Mouse (Mus musculus) kidney, postnatal 4 days (tissue): ENCODE results near the gene Serping1.
"Not testable (repeated sequence)": the region's sequence is repeated elsewhere in the genome, so short reads cannot be mapped to it uniquely, and the experiment has no call there.

Experiments used
- DNase-seq, 2 experiments: peaks; one replicate each; pipeline ENCODE4 v3.0.0; 2021; ENCODE audit warnings: mixed read lengths in 2 of 2

Serping1 gene

DNA sequence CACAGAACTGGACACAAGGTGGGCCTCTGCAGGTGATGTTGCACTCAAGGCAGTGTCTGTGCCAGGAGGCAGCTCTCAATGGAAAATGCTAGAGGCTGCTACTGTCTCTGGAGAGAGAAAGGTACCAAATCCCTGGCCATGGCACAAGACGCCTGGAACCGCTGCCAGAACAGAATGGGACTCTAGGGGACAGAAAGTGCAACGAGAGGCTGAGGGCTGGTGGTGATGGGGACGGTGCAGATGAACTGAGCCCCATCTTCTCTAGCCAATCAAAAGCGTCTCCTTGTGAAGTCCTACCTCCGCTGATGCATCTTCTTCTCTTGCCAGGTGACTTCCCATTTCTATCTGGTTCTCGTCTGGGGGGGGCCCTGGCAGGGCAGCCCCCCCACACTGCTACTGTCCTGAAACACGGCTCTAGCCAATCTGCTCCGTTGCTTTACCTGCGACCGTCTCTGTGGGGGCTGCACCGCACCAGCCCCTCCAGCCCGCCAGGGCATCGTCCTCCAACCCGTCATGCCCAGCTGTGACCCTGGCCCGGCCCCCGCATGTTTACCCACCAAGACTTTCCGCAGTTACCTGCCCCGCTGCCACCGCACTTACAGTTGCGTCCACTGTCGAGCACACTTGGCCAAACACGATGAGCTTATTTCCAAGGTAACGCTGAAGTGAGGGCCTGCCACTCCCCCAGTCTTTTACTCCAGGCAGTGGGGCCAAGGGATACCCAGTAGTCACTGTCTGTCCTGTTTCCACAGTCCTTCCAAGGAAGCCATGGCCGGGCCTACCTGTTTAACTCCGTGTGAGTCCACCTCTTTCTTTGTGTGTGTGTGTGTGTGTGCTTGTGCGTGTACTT is 38.7 kb downstream of the Serping1 start:
- peak; percentile 36 to 55 for DNase-seq

DNA sequence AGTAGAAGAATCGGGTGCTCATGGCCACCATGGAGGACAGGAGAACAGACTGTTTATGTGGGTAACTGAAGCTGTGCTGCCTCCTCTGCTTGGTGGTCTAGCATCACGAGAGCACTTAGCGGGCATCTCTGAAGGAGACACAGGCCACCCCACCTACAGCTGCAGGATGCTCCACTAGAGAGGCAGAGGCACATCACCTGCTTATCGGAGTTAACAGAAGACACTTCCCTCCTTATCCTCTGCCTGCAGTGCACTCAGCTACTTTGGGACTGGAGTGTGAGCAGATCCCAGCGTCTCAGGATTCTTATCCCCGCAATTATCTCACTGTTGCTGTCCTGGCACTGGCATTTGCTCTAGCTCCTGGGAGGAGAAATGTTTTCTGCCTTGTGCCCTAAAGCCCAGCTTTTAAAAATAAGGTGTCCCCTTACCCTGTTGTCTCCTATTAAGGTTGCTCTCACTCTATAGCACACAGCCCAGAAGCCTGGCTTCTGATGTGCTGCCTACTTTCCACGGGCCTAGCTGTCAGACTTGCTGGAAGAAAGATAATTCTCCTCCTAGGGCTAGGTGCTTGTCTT is 39.8 kb downstream of the Serping1 start:
- DNase-seq, result peak in 1 of 2 experiments; percentile 10

DNA sequence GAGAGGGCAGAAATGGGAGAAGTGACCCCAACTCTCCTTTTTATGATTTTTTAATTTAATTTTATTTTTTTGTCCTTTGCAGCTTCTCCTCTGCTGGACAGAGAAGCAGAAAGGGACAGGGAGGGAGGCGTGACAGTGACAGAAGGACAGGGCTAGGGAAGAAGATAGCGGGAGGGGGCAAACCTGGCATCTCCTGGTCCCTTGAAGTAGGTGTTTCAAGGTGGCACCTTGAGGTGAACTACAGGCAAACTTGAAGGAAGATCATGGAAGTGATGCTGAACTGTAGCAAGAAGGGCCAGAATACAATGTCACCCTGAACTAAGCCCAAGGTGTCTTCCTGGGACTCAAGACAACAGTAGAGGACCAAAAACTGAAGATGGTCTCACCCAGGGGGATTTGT is 40.3 kb downstream of the Serping1 start:
- DNase-seq, result no peak

DNA sequence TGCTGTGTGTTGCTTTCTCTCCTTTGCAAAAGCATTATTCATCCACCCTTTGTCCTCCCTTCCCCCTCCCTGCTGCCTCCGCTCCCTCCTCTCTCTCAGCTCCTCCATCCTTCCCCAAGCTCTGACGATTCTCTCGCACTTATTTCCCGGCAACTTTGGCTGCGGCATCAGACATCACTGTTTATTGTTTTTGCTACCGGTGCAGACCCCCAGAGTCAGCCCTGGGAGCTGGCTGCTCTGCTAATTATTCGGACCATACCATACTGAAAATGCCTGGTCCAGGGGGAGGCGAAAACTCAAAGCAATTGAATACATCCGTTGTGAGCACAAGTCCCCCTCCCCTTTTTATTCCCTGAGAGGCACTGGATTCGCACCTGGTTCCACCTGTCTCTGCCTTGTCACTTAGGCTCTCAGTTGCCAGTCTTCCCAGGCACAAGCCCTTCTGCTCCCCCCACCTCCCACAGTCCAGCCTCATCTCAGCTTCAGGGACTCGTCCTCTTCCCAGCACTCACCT is 40.8 kb downstream of the Serping1 start:
- DNase-seq, result peak; percentile 34 to 48

DNA sequence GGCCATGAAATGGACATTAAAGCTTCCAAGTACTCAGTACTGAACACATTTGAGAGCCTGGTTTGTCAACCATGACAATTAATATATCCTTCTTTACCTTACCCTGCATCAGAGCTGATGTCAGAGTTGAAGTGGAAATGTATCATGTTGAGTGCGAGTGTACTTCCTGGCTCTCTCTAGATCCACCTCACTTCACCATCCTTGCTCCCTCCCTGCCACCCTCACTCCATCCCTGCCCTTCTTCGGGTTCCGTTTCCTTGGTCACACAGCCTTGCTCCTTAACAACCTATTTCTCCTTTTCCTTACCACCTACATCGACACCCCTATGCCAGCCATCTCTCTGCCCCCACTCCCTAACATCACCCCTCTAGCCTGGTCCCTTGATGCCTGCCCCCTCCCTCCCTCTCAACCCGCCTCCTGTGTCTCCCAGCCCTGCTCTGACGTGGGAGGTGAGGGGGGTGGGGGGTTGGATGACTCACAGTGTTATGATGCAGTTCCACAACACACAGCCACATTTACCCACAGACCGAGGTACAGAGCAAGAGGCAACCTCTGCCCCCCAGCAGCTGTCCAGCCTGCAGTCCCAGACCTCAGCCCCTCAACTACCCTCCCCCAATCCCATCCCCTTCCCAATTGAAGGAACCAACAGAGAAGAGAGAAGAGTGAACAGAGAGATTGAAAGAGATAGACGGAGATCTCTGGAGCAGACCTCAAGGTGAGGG is 41.5 kb downstream of the Serping1 start, which contains the start of gene Ypel4:
Gene Ypel4 (plus strand): TSS at position 480 of the 722 bp plus-strand sequence.
- DNase-seq, result peak; percentile 65 to 70

DNA sequence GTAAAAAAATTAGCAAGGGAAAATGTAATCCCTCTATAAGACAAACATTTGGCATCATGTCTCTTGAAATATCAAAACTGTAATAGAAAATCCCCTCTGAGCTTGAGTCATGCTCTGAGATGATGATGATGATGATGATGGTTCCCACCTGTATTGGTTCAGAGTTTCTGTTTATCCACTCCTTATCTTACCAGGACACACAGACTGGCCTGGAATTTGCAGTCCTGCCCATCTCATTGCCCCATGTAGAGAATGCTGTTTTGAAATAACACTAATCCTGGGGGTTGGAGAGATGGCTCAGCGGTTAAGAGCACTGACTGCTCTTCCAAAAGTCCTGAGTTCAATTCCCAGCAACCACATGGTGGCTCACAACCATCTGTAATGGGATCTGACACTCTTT is 42.9 kb downstream of the Serping1 start:
- DNase-seq, result no peak

DNA sequence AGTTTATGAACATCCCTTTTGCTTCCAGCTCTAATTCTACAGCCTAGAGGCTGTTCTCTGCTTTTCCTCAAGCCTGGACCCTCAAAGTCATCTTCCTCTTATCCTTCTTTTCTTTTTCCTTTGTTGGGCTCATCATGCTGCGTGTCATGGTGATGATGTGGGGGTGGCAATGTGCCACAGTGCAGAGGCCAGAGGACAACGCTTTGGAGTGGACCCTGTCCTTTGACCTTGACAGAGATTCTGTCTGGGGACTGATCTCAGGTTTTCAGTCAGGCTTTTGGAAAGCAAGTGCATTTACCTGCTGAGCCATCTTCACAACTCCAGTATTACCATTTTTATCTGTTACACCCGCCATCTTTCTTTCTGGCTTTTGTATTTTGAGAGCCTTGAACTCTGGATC is 44.0 kb downstream of the Serping1 start:
- DNase-seq, result no peak

DNA sequence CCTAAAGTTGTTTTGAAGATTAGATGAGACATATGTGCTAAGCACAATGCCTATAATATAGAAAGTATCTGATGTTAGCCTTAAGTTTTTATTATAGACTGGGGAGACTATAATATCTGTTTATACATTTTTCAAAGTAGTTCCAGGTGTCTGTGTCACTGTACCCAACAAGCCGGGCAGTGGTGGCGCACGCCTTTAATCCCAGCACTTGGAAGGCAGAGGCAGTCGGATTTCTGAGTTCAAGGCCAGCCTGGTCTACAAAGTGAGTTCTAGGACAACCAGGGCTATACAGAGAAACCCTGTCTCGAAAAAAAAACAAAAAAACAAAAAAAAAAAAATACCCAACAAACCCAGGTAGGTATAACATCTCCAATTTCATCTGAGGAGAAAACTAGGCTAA is 47.1 kb downstream of the Serping1 start:
- DNase-seq, result not testable (repeated sequence)

DNA sequence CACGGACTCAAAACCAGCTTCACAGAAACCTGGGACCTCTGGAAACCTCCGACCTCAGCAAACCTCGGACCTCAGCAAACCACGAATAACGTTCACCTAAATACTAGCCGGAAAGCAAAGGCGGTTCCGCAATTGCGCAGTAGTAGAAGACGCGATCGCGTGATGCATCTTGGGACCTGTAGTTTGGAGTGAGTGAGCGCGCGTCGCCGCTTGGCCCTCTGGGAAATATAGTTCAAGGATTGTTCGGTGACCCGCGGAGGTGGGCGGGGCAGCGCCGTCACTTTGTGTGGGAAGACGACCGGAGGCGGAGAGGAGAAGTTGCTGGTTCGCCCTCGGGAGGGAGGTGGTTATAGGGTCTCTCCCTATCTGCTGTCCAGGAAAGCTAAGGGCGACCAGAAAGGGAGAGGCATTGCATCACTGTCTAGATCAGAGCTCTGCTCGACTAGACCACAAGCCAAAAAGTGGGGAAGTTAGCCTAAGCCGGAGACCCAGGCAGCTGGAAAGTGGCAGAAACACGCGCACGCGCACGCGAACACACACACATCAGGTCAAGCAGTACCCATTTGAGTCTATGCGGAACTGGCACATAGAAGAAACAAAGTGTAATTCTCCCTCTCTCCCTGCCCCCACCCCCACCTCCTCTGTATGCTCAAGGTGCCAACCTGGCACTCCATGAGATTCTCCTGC is 47.9 kb downstream of the Serping1 start, which contains the start of gene Clp1:
Gene Clp1 (minus strand): TSS at position 179 of the 687 bp plus-strand sequence.
- peak; percentile 96 to 98 for DNase-seq

DNA sequence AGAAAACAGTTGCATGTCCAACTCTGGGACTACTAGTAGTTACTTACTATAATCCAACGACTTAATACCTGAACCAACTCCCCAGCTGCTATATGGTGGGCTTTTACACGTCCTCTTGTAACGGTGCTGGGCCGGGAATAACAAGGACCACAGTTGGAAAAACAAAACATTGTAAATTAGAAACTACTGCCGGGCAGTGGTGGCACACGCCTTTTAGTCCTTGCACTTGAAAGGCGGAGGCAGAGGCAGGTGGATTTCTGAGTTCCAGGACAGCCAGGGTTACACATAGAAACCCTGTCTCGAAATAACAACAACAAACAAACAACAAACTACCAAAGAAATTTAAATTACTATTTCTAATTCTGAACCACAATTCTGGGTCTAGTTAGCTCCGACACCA is 48.5 kb downstream of the Serping1 start:
- no peak for DNase-seq

DNA sequence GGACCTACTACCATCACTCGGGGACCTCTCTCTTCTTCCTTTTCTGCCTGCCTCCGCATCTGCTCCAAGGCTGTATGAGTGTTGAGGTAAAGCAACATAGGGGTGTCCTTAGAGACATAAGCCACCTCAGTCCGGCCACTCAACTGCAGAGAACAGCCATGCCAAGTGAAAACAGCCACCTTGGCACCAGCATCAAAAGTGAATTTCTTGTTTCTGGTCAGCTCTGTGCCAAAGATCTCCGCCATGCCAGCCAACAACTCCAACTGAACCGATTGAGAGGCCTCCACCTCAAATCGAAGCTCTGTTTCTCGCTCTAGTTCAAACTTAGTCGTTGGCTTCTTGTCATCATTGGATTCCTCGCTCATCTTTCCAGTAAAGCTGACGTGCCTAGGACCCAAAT is 49.5 kb downstream of the Serping1 start:
- DNase-seq, result no peak

DNA sequence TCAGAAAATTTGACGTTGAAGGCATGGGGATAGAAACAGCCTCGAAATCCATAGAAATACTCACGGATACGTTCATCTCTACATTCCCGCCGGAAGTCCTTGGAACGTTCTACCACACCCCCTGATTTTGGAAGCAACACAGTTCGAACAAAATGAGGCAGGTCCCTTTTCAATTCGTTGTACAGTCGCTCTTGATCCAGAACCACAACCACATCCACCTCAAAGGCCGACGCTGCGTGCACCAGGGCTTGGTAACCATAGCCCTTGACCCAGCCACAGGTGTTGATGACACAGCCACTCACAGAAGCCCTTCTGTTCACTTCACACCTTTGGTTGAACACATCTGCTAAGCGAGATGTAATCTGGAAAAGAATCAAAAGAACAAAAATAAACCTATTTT is 51.4 kb downstream of the Serping1 start:
- DNase-seq, result no peak

DNA sequence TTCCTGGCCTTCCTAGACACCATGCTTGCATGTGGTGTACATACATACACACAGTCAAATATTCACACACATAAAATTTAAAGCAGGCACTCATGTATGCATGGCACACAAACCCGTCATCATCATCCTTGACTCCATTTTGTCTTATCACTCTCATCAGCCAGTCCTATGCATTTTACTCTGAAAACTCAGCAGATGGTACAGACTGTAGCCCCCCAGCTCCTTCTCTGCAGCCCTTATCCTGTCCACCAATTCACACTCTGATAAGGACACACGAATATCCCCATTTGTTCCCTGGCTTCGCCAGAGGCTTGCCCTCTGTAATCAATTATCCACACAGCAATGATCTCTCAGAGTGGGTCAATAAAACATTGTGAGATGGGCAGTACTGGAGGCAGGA is 54.1 kb downstream of the Serping1 start:
- DNase-seq, result no peak

DNA sequence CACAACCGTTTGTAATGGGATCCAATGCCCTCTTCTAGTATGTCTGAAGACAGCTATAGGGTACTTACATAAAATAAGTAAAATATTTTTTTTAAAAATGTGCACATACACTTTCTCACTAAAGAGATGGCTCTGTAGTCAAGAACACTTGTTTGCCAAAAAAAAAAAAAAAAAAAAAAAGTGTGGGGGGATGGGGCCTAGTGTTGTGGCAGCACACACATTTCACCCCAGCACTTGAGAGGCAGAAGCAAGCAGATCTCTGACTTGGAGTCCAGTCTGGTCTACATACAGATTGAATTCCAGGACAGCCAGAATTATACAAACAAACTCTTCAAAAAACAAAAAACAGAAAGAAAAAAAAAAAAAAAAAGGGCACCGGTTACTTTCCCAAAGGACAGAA is 54.5 kb downstream of the Serping1 start:
- DNase-seq, result no peak

DNA sequence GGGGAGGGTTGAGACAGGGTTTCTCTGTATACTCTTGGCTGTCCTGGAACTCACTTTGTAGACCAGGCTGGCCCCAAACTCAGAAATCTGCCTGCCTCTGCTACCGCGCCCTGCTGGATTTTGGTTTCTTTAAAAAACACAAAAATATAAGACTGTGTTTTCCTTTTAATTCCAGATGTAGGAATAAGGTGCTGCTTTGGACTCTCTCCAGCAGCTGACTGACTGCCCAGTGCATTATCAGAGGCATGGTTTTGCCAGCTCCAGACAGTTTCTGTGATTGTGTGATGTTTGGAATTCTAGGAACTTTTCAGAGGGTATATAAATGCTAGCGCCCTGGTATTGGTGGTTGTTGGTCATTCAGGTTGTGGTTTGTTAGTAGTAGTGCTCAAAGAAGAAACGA is 57.9 kb downstream of the Serping1 start:
- DNase-seq, result no peak

DNA sequence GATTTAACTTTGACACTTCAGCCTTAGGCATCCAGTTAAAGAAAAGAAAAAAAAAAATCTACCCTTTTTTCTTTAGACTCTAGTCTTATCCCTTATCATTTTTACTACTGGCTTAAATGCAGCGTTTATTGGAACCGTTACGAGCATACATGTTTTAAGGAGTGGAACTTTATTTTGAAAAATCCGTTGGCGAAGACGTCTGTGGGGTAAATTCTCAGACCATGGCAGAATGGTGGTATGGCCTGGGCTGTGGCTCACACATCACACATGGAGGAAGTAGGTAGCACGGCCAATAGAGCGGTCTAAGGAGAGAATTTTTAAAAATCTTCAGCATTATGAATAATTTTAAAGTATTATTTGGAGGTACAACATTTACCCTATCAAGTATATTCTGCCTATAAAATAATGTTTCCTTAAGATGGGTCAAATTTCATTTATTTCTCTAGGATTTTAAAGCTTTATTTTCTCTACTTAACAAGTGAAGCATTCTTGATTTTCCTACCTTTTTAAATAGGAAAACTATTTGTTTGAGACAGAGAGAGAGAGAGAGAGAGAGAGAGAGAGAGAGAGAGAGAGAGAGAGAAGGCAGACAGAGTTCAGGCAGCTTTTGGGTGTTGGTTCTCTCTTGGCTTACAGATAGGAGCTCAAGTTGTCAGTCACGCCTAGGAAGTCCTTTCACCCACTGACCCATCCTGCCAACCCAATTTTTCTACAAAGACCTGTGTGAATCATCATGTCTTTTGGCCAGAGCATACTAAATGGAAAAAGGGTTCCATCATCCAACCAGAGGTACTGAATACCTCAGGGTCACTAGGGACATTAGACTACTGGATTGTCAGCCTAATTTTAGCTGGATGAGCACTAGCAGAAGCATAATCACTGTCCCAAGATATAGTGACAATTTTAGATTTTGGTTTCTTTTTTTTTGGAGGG is 58.6 kb downstream of the Serping1 start:
- DNase-seq, result no peak

DNA sequence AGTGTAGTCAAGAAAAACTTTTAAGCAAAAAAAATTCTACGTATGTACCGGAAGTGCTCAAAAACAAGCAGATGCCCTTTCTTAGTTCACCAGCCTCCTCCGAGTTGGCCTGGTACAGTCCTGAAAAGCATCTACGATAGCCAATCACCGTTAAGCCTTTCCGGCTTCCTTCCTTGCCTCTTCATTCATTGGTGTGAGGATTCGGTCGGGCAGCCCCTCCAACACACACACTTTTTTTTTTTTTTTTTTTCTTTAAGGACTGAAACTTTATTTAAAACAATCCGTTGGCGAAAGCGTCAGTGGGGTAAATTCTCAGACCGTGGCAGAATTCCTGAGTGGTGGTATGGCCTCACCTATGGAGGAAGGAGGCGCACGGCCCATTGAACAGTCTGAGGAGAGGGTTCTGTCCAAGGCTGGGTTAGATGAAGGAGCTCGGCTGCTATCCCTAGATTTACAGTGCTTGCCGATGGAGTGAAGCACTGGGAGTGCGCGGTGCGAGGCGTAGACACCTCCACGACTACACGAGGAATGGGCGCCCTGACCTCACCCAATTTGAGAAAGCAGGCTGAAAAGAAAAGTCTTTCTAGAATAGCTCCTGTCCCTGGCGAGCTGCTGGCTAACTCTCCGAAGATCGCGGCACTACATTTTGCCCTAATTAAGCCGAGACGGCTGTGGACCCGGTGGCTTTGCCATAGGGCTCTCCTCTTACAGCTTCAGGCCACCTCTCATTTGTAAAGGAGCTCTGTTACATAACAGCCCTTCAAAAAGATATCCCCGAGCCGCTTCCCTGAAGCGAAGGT is 59.5 kb downstream of the Serping1 start:
- DNase-seq, result peak; percentile 72 to 87
